Mouse (Mus musculus) T-helper 1 cell (primary cell): Measurements from ENCODE around the gene Gm11042.

Source experiments
- in situ Hi-C: fragments of 300-600 bp; cut with MboI, MseI; formaldehyde crosslinking; loops from one replicate; pipeline ENCODE4 v1.15.1; 2025; ENCODE audit warnings: high pct_unique_total_duplicates

Gene Gm11042

DNA sequence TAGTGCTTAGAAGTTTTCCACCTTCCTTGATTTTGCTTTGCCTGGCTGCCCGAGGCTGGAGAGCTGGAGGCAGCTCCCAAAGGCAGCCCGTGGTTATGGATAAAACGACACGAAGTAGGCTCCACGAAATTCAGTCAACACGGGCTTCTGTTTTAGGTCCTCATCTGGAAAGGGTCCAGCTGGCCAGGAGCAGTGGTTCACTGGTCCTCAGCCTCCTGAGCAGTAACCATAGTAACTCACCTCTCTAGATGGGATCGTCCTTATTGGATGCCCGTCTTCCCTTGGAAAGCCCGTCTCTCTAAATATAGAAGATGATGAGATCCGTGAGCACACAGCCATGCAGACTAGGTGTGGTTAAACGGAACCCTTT, 31.5 kb downstream of the Gm11042 start:
- in situ Hi-C loops = loop anchor here (5.0 to 25.0 kb wide), 3 partner anchors 267 to 1190 kb away; no protein-coding TSS in a partner anchor

GRCm38 (mm10) chr12:74284020-74284684, 32.0 kb downstream of the Gm11042 start:
- in situ Hi-C loops = loop anchor here (10.0 to 25.0 kb wide), 2 partner anchors 522 to 1189 kb away; no protein-coding TSS in a partner anchor

DNA sequence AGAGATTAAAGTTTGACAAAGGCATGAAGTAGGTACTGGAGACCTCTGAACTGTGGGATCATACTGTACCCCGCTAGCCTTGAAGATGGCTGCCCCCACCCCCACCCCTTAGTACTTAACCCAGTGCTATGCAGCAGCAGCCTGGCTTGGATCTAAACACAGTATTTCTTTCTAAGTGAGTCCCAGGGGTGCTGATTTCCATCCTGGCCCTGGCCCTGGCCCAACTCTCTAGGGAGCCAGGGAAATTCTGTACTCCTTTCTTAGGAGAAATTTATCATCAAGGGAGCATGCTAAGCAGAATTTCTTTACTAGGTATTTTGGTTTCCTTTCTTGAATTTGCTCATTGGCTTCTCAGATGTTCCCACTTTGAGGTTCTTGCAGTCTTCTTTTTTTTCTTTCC, 33.3 kb downstream of the Gm11042 start:
- in situ Hi-C loops = loop anchor here (10.0 to 25.0 kb wide), 2 partner anchors 521 to 1188 kb away; no protein-coding TSS in a partner anchor

DNA sequence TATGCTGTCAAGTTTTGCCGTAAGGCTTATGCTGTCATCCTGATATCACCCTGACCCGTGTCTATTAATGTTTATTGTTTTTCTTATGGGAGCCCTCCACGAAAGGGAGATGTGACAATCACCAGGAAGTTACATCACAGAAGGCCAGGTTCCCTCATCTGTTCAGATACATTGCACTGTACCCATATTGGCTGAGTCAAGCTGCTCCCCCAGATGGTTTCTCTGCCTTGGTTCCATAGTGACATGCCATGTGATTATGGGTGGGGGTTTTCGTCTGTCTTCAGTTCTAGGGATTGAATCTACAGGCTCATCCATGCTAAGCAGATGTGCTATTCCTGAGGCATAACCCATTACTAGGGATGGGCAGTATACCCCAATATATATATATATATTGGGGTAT, 34.8 kb downstream of the Gm11042 start:
- in situ Hi-C loops = loop anchor here (10.0 to 25.0 kb wide), 2 partner anchors 519 to 1187 kb away; no protein-coding TSS in a partner anchor

- in situ Hi-C loops = loop anchor here (25.0 kb wide), 1 partner anchor 515 kb away; no protein-coding TSS in a partner anchor
Measured at GRCm38 (mm10) chr12:74277265-74277664, 38.9 kb downstream of the Gm11042 start.

GRCm38 (mm10) chr12:74272545-74272944, 43.6 kb downstream of the Gm11042 start:
- in situ Hi-C loops = no loop called here

DNA sequence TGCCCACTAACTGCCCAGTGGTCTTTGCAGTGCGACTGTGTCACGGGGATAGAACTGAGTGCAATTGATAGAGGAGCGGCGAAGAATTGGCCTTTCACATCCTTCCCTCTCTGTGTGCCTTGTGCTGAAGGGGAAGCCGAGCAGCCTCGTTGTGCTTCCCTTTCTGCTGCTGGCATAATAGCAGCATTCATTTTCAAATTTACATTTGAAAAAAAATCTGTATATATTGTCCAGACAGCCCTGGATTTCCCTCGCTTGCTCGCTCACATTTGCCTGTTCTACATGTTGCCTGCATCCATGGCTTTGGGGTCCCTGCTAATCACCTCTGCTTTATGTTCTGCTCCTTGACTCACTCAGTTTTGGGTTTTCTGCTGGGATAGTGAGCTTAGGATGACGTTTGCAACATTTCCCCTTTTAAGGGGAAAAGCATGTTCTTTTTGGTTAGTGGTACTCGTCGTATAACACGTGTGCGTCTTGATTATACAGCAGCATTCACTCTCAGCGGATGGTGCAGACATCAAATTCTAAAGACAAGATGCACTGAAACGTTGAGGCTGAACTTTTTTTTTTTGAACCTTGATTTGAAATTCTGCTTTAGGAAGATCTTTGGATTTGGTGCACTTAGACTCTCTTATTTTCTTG, 47.4 kb downstream of the Gm11042 start:
- in situ Hi-C loops = no loop called here

DNA sequence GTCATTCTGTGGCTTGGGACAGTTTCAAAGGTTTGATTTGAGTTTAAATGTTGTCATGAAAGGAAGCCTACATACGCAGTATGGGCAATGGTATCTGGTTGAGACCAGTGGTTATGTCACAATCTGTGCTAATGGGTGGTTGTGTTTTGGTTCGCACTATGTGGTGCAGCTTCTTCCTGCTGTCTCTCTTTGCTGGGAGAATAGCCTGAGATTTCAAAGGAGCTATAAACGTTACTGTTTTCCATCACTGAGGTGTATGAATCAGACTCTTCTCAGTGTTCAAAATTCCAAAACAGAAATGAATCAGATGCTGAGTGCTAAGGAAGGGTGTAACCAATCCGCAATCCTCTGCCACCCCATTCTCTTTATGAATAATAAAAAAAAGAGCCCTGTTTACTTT, 49.1 kb downstream of the Gm11042 start:
- in situ Hi-C loops = no loop called here
